Mouse (Mus musculus): Measurements from ENCODE around the gene Mical3.

DNA sequence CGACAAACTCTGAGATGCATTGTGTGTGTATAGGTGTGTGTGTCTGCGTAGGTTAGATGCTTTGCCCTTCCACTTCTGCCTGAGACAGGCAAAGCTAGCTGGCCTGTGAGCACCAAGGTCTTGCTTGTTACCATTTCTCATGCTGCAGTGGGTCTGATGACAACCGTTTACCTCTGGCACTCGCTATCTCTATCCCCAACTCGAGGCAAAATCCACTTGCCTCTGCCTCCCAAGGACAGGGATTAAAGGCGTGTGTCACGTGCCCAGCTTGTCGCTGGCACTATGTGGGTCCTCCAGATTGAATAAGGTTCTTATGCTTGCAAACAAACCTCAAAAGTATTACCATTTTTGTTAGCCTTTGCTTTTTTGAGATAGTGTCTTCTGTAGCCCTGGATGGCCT lies 22.4 kb upstream of the Mical3 start:
- no peak for TF ChIP-seq CTCF (IDR thresholded peaks at IDR 0.05; ENCODE audit: extremely low read depth, insufficient read depth, low read length)
- no peak for TF ChIP-seq POLR2A (IDR thresholded peaks at IDR 0.05; ENCODE audit: extremely low read depth, insufficient read depth, low read length)

Data from cortical plate, adult 2 months (tissue).